Mouse (Mus musculus) kidney, embryonic 14.5 days (tissue): ENCODE measurements around the gene Cdk12. TPM values are rescaled to one million over a fixed set of nuclear protein-coding genes. Genes with fewer than 3 reads are reported as not detected.

Experiments
- ATAC-seq: fragments of 200-750 bp; cut with Nextera tagmentation; 2 replicates; pipeline ENCODE4 v1.8.0; 2017; ENCODE audit warnings: moderate number of reproducible peaks, mild to moderate bottlenecking, moderate TSS enrichment, moderate library complexity; ENCODE audit not compliant: low FRiP score, low TSS enrichment
- H3K27ac ChIP-seq: fragments of 300-500 bp; sonication (generic); 2 replicates; pipeline ENCODE4 v1.5.1; 2014; ENCODE audit warnings: low read depth, mild to moderate bottlenecking, low read length, moderate library complexity, mixed read lengths
- H3K27me3 ChIP-seq: fragments of 300-500 bp; sonication (generic); 2 replicates; pipeline ENCODE4 v1.6.1; 2014; ENCODE audit warnings: mild to moderate bottlenecking, low read length; ENCODE audit not compliant: control insufficient read depth, insufficient read depth
- H3K36me3 ChIP-seq: fragments of 300-500 bp; sonication (generic); 2 replicates; pipeline ENCODE4 v1.6.1; 2014; ENCODE audit warnings: low read length, mixed read lengths; ENCODE audit not compliant: control insufficient read depth, insufficient read depth
- H3K4me1 ChIP-seq: fragments of 300-500 bp; sonication (generic); 2 replicates; pipeline ENCODE4 v1.6.1; 2014; ENCODE audit warnings: low read length, mixed read lengths; ENCODE audit not compliant: control insufficient read depth, insufficient read depth
- H3K4me2 ChIP-seq: fragments of 300-500 bp; sonication (generic); replicated peaks from 2 replicates; pipeline ENCODE4 v1.6.1; 2014; ENCODE audit warnings: low read depth, mild to moderate bottlenecking, low read length
- H3K4me3 ChIP-seq: fragments of 300-500 bp; sonication (generic); 2 replicates; pipeline ENCODE4 v1.5.1; 2014; ENCODE audit warnings: mild to moderate bottlenecking, low read length
- H3K9ac ChIP-seq: fragments of 300-500 bp; sonication (generic); 2 replicates; pipeline ENCODE4 v1.6.1; 2014; ENCODE audit warnings: low read depth, mild to moderate bottlenecking, low read length, moderate library complexity
- H3K9me3 ChIP-seq: fragments of 300-500 bp; sonication (generic); 2 replicates; pipeline ENCODE4 v1.6.1; 2016; ENCODE audit warnings: low read length; ENCODE audit not compliant: control insufficient read depth
- WGBS: fragments of 180-500 bp; shearing (Covaris S2); extraction: QIAGEN DNeasy Blood & Tissue Kit; methylation state at CpG from one replicate; pipeline ENCODE4 v1.1.7; 2014; 5-methylcytosine and 5-hydroxymethylcytosine counted together
- polyA plus RNA-seq: library from polyadenylated mRNA; unstranded; fragments of >200 nt; fragmentation: Nextera tagmentation; extraction: Ambion mirVana; gene quantifications from 2 replicates; pipeline ENCODE4 v1.2.1, GENCODE M21; 2014

Gene Cdk12
- polyA plus RNA-seq, 1 experiment from 2014 or later: 18.3 TPM

DNA sequence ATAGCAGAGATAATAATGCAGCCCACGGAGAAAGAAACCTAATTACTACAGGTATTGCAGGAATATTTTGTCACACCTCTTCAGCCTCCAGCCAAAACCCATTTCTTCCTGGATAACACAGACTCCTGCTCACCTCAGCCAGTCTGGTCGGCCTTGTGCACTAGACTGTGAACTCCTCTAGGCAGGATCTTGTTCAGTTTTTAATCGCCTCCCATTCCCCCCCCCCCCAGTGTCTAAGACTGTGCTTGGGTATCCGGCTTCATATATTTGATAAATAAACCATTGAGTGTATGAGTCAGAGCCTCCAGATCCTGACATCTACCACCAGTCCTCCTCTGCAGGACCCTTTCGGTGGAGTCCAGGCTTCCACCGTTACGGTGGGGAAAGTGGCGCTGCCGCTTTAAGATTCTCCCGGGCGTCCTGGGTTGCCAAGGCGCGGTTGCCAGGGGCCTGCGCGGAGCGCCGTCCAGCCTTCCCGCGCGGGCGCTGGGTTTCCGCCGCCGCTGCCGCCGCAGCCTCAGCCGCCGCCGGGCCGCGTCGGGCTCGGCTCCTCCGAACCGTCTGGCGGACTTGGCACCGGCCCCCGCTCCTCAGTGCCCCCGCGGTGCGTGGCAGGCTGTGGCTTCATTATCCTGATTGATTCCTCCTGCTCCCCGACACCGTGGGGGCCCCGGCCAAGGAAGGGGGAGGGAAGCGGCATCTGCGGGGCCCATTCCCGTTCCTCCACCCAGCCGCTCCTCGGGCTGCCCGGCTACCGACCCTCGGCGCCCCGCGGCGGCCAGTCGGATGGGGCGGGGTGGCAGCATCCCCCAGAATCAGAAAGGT is 91.5 kb downstream of the Cdk12 start:
- WGBS: 1% methylated on average over 57 of the region's 58 CpGs
- peaks cover 16% of the 10 kb centered on the region; the same call in 1 of the 2 replicates for H3K4me1 ChIP-seq
- H3K4me2 ChIP-seq: peak overlapping the region; percentile 95
- peak; percentile 75 for ATAC-seq
- no peak overlapping the region for H3K27ac ChIP-seq
- H3K27me3 ChIP-seq: no peaks in the 10 kb centered on the region; the same call in 1 of the 2 replicates
- no peaks in the 10 kb centered on the region for H3K9me3 ChIP-seq
- no peaks in the 10 kb centered on the region for H3K36me3 ChIP-seq
- H3K4me3 ChIP-seq: peak overlapping the region; percentile 73
- peak overlapping the region; percentile 73 for H3K9ac ChIP-seq

GRCm38 (mm10) chr11:98295013-98295585 is 92.2 kb downstream of the Cdk12 start:
- no peaks in the 10 kb centered on the region; the same call in 1 of the 2 replicates for H3K27me3 ChIP-seq
- 0 out of 2 replicates have a peak, but pooled peaks have one; percentile 5 for ATAC-seq
- H3K4me2 ChIP-seq: peak overlapping the region; percentile 95
- peak overlapping the region; percentile 73 for H3K4me3 ChIP-seq
- no peaks in the 10 kb centered on the region for H3K36me3 ChIP-seq
- H3K27ac ChIP-seq: no peak overlapping the region
- 5% methylated on average over 9 of the region's 9 CpGs for WGBS
- peak overlapping the region; percentile 73 for H3K9ac ChIP-seq
- no peaks in the 10 kb centered on the region for H3K9me3 ChIP-seq
- peaks cover 16% of the 10 kb centered on the region; the same call in 1 of the 2 replicates for H3K4me1 ChIP-seq

DNA sequence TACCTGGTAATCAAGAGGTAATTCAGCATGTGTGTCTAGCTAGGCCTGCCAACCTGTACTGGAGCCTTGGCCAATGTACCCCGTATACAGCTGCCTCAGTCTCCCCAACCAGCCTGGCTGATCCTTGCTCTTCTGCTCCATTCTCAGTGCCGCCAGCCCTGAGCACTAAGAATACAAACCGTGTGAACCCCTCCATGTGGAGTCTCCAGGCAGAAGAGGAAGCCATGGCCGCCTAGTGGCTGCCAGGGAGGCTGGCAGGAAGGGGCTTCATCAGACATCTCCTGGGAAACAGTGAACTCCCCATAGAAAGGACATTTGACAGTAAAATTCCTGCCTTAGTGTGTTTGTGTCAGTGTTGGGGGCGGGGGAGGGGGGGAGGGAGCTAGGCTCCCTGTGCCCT is 93.4 kb downstream of the Cdk12 start:
- H3K4me2 ChIP-seq: no peak overlapping the region
- no peak overlapping the region for H3K27ac ChIP-seq
- H3K27me3 ChIP-seq: no peaks in the 10 kb centered on the region; the same call in 1 of the 2 replicates
- H3K9me3 ChIP-seq: no peaks in the 10 kb centered on the region
- no peak overlapping the region for H3K4me3 ChIP-seq
- no peaks in the 10 kb centered on the region for H3K36me3 ChIP-seq
- no peak overlapping the region for H3K9ac ChIP-seq
- WGBS: 7% methylated on average over 5 of the region's 5 CpGs
- peaks cover 16% of the 10 kb centered on the region; the same call in 1 of the 2 replicates for H3K4me1 ChIP-seq
- ATAC-seq: peak; percentile 30; the same call in 1 of the 2 replicates

DNA sequence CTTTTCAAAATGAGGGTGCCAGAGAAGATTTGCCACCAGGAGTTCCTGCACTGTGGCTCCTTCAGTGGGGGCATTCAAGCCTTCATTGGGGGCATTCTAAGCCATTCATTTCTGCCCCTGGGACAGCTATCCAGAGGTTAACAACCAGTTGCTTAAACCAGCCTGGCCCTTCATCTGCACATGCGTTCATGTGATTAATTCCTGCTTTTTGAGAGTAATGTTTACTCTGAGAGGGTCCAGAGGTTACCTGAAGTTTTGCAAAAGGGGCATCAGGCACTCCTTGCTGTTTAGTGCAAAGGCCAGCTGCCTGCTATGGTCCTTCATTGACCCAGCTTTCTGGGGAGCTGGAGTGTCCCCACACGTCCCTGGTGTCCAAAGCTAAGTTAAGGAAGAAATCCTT is 94.1 kb downstream of the Cdk12 start:
- no peaks in the 10 kb centered on the region; the same call in 1 of the 2 replicates for H3K27me3 ChIP-seq
- no peak for ATAC-seq
- no peak overlapping the region for H3K4me3 ChIP-seq
- H3K27ac ChIP-seq: no peak overlapping the region
- no peaks in the 10 kb centered on the region for H3K36me3 ChIP-seq
- 49% methylated on average over 2 of the region's 2 CpGs for WGBS
- H3K9me3 ChIP-seq: no peaks in the 10 kb centered on the region
- H3K9ac ChIP-seq: no peak overlapping the region
- H3K4me1 ChIP-seq: peaks cover 16% of the 10 kb centered on the region; the same call in 1 of the 2 replicates
- no peak overlapping the region for H3K4me2 ChIP-seq

DNA sequence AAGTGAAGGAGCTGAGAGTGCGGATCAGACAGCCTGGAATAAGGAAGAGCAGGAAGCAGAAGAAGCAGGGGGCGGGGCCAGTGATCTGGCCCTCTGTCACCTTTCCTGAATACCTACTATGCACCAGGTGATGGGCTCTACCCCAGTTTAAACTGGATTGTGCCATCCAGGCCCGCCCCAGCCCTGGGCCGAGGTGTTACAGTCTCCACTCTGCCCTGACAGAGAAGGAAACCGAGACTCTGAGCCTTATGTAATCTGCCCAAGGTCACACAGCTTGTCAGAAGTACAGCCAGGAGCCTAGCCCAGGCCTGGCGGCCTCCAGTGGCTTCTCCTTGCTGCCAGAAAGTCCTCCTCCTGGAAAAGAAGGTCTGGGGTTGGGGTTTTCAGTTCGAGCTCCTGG is 94.9 kb downstream of the Cdk12 start:
- Histone ChIP-seq H3K4me2 (no peak overlapping the region), H3K9ac (no peak overlapping the region), H3K27ac (no peak overlapping the region), H3K9me3 (no peaks in the 10 kb centered on the region), H3K27me3 (no peaks in the 10 kb centered on the region; the same call in 1 of the 2 replicates), H3K4me3 (no peak overlapping the region), H3K4me1 (peaks cover 16% of the 10 kb centered on the region; the same call in 1 of the 2 replicates), H3K36me3 (no peaks in the 10 kb centered on the region)
- WGBS: 23% methylated on average over 7 of the region's 7 CpGs
- ATAC-seq: no peak

DNA sequence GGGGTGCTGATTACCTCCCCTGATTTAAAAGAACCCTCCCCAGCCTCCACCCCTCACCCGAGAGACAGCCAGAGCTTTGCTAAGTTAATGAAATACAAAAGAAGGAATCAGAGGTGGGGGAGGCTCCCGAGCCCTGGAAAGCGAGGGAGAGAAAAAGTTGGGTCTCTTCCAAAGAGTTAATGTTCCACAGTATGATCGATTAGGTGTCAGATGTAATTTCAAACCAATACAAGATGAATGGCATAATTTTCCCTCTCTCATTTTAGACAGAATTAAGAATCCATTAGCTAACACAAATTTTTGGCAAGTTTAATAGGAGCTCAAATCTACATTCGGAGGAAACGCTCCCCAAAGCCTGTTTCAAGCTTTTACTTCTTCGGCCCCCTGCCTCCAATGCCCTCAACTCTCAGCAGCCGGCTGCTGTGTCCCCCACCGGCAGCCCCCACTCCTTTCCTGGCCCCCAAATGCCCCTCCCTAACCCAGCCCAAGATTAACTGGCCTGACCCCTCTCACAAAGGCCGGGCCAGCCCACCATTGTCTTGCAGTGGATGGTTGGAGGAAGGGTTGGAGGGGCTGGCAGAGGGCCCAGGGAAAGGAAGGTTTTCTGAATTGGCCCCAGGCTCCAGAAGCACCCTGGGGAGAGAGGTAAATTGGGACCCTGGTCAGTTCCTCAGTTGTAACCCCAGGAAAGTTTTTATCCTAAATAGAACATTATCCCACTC is 95.8 kb downstream of the Cdk12 start:
- no peak overlapping the region for H3K27ac ChIP-seq
- no peaks in the 10 kb centered on the region; the same call in 1 of the 2 replicates for H3K27me3 ChIP-seq
- WGBS: 6% methylated on average over 10 of the region's 10 CpGs
- H3K4me2 ChIP-seq: no peak overlapping the region; the same call in 1 of the 2 replicates
- H3K36me3 ChIP-seq: no peaks in the 10 kb centered on the region
- no peak for ATAC-seq
- no peak overlapping the region for H3K9ac ChIP-seq
- peaks cover 16% of the 10 kb centered on the region; the same call in 1 of the 2 replicates for H3K4me1 ChIP-seq
- H3K9me3 ChIP-seq: no peaks in the 10 kb centered on the region
- no peak overlapping the region for H3K4me3 ChIP-seq

GRCm38 (mm10) chr11:98313790-98314323 is 111.0 kb downstream of the Cdk12 start:
- ATAC-seq: no peak
- WGBS: 1% methylated on average over 26 of the region's 26 CpGs
- H3K4me2 ChIP-seq: peak overlapping the region; percentile 19; the same call in 1 of the 2 replicates
- no peak overlapping the region for H3K9ac ChIP-seq
- no peaks in the 10 kb centered on the region for H3K4me1 ChIP-seq
- H3K36me3 ChIP-seq: no peaks in the 10 kb centered on the region
- no peak overlapping the region for H3K27ac ChIP-seq
- H3K9me3 ChIP-seq: no peaks in the 10 kb centered on the region
- H3K4me3 ChIP-seq: no peak overlapping the region
- peaks cover 56% of the 10 kb centered on the region for H3K27me3 ChIP-seq

GRCm38 (mm10) chr11:98317479-98317878 is 114.6 kb downstream of the Cdk12 start:
- Histone ChIP-seq H3K27ac (no peak overlapping the region), H3K4me3 (no peak overlapping the region), H3K4me2 (no peak overlapping the region), H3K27me3 (peaks cover 91% of the 10 kb centered on the region), H3K9ac (no peak overlapping the region), H3K9me3 (no peaks in the 10 kb centered on the region), H3K4me1 (no peaks in the 10 kb centered on the region), H3K36me3 (no peaks in the 10 kb centered on the region)
- no peak for ATAC-seq
- WGBS: 1% methylated on average over 7 of the region's 7 CpGs
